Mouse (Mus musculus): ENCODE data around the gene Nfkb2. TPM values are rescaled to one million over a fixed set of nuclear protein-coding genes. Genes with fewer than 3 reads are reported as not detected.
A peak's percentile ranks its signal among the peaks of the same experiment; 100 is the strongest.

Nfkb2 gene
- polyA plus RNA-seq, 1 experiment = 4.2 TPM

GRCm38 (mm10) chr19:46344710-46345419 lies 40.7 kb downstream of the Nfkb2 start:
- Histone ChIP-seq H3K4me3 (replicated peaks; ENCODE audit: insufficient read depth, low read depth, low read length) (no peak overlapping the region), H3K27ac (ENCODE audit: insufficient read depth, low read length) (no peak overlapping the region), H3K4me1 (ENCODE audit: control insufficient read depth, insufficient read depth, low read length) (no peaks in the 10 kb centered on the region; the same call in 1 of the 2 replicates), H3K27me3 (ENCODE audit: control insufficient read depth, insufficient read depth, low read length) (no peaks in the 10 kb centered on the region)
- TF ChIP-seq CTCF (IDR thresholded peaks at IDR 0.05; ENCODE audit: borderline replicate concordance, insufficient read depth, low read depth, low read length) (no peak), POLR2A (IDR thresholded peaks at IDR 0.05; ENCODE audit: borderline replicate concordance, insufficient read depth, low read length) (no peak)
- 34% methylated on average over 7 of the region's 7 CpGs for WGBS
- DNase-seq = no peak

- no peak for TF ChIP-seq POLR2A (IDR thresholded peaks at IDR 0.05; ENCODE audit: borderline replicate concordance, insufficient read depth, low read length)
- no peak for TF ChIP-seq CTCF (IDR thresholded peaks at IDR 0.05; ENCODE audit: borderline replicate concordance, insufficient read depth, low read depth, low read length)
- 96% methylated on average over 1 of the region's 1 CpGs for WGBS
Measured at GRCm38 (mm10) chr19:46347146-46347545, 43.0 kb downstream of the Nfkb2 start.

GRCm38 (mm10) chr19:46347936-46348668 lies 44.0 kb downstream of the Nfkb2 start:
- no peak for DNase-seq
- Histone ChIP-seq H3K4me1 (ENCODE audit: control insufficient read depth, insufficient read depth, low read length) (peaks cover 5% of the 10 kb centered on the region), H3K27me3 (ENCODE audit: control insufficient read depth, insufficient read depth, low read length) (no peaks in the 10 kb centered on the region), H3K4me3 (replicated peaks; ENCODE audit: insufficient read depth, low read depth, low read length) (peak overlapping the region; percentile 74), H3K27ac (ENCODE audit: insufficient read depth, low read length) (peak overlapping the region; percentile 97)
- 19% methylated on average over 14 of the region's 14 CpGs for WGBS
- TF ChIP-seq CTCF (IDR thresholded peaks at IDR 0.05; ENCODE audit: borderline replicate concordance, insufficient read depth, low read depth, low read length) (no peak), POLR2A (IDR thresholded peaks at IDR 0.05; ENCODE audit: borderline replicate concordance, insufficient read depth, low read length) (no peak)

More at GRCm38 (mm10) chr19:46347146-46347545, 43.0 kb downstream of the Nfkb2 start:
- peaks cover 5% of the 10 kb centered on the region for H3K4me1 ChIP-seq (ENCODE audit: control insufficient read depth, insufficient read depth, low read length)
- H3K4me3 ChIP-seq (replicated peaks; ENCODE audit: insufficient read depth, low read depth, low read length) = no peak overlapping the region
- no peak for DNase-seq
- no peaks in the 10 kb centered on the region for H3K27me3 ChIP-seq (ENCODE audit: control insufficient read depth, insufficient read depth, low read length)
- no peak overlapping the region for H3K27ac ChIP-seq (ENCODE audit: insufficient read depth, low read length)

- under 1% methylated on average over 77 of the region's 78 CpGs for WGBS
- no peaks in the 10 kb centered on the region for H3K27me3 ChIP-seq (ENCODE audit: control insufficient read depth, insufficient read depth, low read length)
- H3K4me1 ChIP-seq (ENCODE audit: control insufficient read depth, insufficient read depth, low read length) = peaks cover 5% of the 10 kb centered on the region
- peak; percentile 92 to 94 for DNase-seq
- peak overlapping the region; percentile 74 for H3K4me3 ChIP-seq (replicated peaks; ENCODE audit: insufficient read depth, low read depth, low read length)
- H3K27ac ChIP-seq (ENCODE audit: insufficient read depth, low read length) = peak overlapping the region; percentile 97
- no peak for TF ChIP-seq CTCF (IDR thresholded peaks at IDR 0.05; ENCODE audit: borderline replicate concordance, insufficient read depth, low read depth, low read length)
- peak; percentile 89 for TF ChIP-seq POLR2A (IDR thresholded peaks at IDR 0.05; ENCODE audit: borderline replicate concordance, insufficient read depth, low read length)
Measured at GRCm38 (mm10) chr19:46348761-46349458, 44.8 kb downstream of the Nfkb2 start.

GRCm38 (mm10) chr19:46349550-46349949 lies 45.4 kb downstream of the Nfkb2 start:
- TF ChIP-seq CTCF (IDR thresholded peaks at IDR 0.05; ENCODE audit: borderline replicate concordance, insufficient read depth, low read depth, low read length) (no peak), POLR2A (IDR thresholded peaks at IDR 0.05; ENCODE audit: borderline replicate concordance, insufficient read depth, low read length) (no peak)
- H3K27ac ChIP-seq (ENCODE audit: insufficient read depth, low read length) = peak overlapping the region; percentile 61; the same call in 1 of the 2 replicates
- peaks cover 5% of the 10 kb centered on the region for H3K4me1 ChIP-seq (ENCODE audit: control insufficient read depth, insufficient read depth, low read length)
- WGBS = 28% methylated on average over 6 of the region's 6 CpGs
- no peak for DNase-seq
- H3K4me3 ChIP-seq (replicated peaks; ENCODE audit: insufficient read depth, low read depth, low read length) = peak overlapping the region; percentile 74
- H3K27me3 ChIP-seq (ENCODE audit: control insufficient read depth, insufficient read depth, low read length) = no peaks in the 10 kb centered on the region

- Histone ChIP-seq H3K27me3 (ENCODE audit: control insufficient read depth, insufficient read depth, low read length) (no peaks in the 10 kb centered on the region), H3K27ac (ENCODE audit: insufficient read depth, low read length) (peak within 1 kb of the TSS; percentile 61), H3K4me3 (replicated peaks; ENCODE audit: insufficient read depth, low read depth, low read length) (peak within 1 kb of the TSS; percentile 74), H3K4me1 (ENCODE audit: control insufficient read depth, insufficient read depth, low read length) (peaks cover 5% of the 10 kb centered on the region)
- peak in 1 of 2 experiments; percentile 65 for DNase-seq
- 23% methylated on average over 10 of the region's 10 CpGs for WGBS
- TF ChIP-seq CTCF (IDR thresholded peaks at IDR 0.05; ENCODE audit: borderline replicate concordance, insufficient read depth, low read depth, low read length) = no peak
- no peak for TF ChIP-seq POLR2A (IDR thresholded peaks at IDR 0.05; ENCODE audit: borderline replicate concordance, insufficient read depth, low read length)
Measured at GRCm38 (mm10) chr19:46350168-46350932, 46.2 kb downstream of the Nfkb2 start, which contains the start of gene 2310034G01Rik. Gene 2310034G01Rik, minus strand, starts transcription at chr19:46350302.

GRCm38 (mm10) chr19:46356701-46357138 lies 52.6 kb downstream of the Nfkb2 start:
- Histone ChIP-seq H3K4me3 (replicated peaks; ENCODE audit: insufficient read depth, low read depth, low read length) (peak overlapping the region; percentile 83), H3K27me3 (ENCODE audit: control insufficient read depth, insufficient read depth, low read length) (no peaks in the 10 kb centered on the region), H3K4me1 (ENCODE audit: control insufficient read depth, insufficient read depth, low read length) (no peaks in the 10 kb centered on the region), H3K27ac (ENCODE audit: insufficient read depth, low read length) (peak overlapping the region; percentile 43)
- peak; percentile 94 to 96 for DNase-seq
- under 1% methylated on average over 29 of the region's 29 CpGs for WGBS
- no peak for TF ChIP-seq CTCF (IDR thresholded peaks at IDR 0.05; ENCODE audit: borderline replicate concordance, insufficient read depth, low read depth, low read length)
- peak; percentile 54; the same call in 1 of the 2 replicates for TF ChIP-seq POLR2A (IDR thresholded peaks at IDR 0.05; ENCODE audit: borderline replicate concordance, insufficient read depth, low read length)
